Mouse (Mus musculus): ENCODE data around the gene Slc12a6. TPM values are rescaled to one million over a fixed set of nuclear protein-coding genes. Genes with fewer than 3 reads are reported as not detected.

Gene Slc12a6
- polyA plus RNA-seq, 1 experiment from 2014 or later, result 15.1 TPM

- Histone ChIP-seq H3K4me2 (peak within 1 kb of the TSS; percentile 88), H3K27me3 (replicated peaks) (no peaks in the 10 kb centered on the region), H3K9me3 (replicated peaks) (no peaks in the 10 kb centered on the region), H3K4me1 (replicated peaks) (peaks cover 9% of the 10 kb centered on the region; the same call in 1 of the 2 replicates), H3K9ac (peak within 1 kb of the TSS; percentile 75), H3K36me3 (peaks cover 21% of the 10 kb centered on the region), H3K4me3 (peak within 1 kb of the TSS; percentile 74), H3K27ac (ENCODE audit: poor library complexity, severe bottlenecking) (peak within 1 kb of the TSS; percentile 81)
- 2% methylated on average over 46 of the region's 46 CpGs for WGBS
- ATAC-seq (ENCODE audit: insufficient number of reproducible peaks, low FRiP score), result peak; percentile 77
Observed at GRCm38 (mm10) chr2:112367726-112368673, 102.4 kb downstream of the Slc12a6 start, which contains the start of gene Emc4. TSS of gene Emc4 (minus strand) at chr2:112368027.

- H3K27me3 ChIP-seq (replicated peaks), result no peaks in the 10 kb centered on the region
- peaks cover 9% of the 10 kb centered on the region; the same call in 1 of the 2 replicates for H3K4me1 ChIP-seq (replicated peaks)
- no peaks in the 10 kb centered on the region for H3K9me3 ChIP-seq (replicated peaks)
- no peak overlapping the region for H3K9ac ChIP-seq
- WGBS, result 69% methylated on average over 5 of the region's 5 CpGs
- no peak for ATAC-seq (ENCODE audit: insufficient number of reproducible peaks, low FRiP score)
- H3K4me3 ChIP-seq, result no peak overlapping the region
- H3K4me2 ChIP-seq, result no peak overlapping the region
- H3K36me3 ChIP-seq, result peaks cover 3% of the 10 kb centered on the region; the same call in 1 of the 2 replicates
- no peak overlapping the region for H3K27ac ChIP-seq (ENCODE audit: poor library complexity, severe bottlenecking)
Observed at GRCm38 (mm10) chr2:112369941-112370340, 104.3 kb downstream of the Slc12a6 start.

GRCm38 (mm10) chr2:112373141-112373540 lies 107.5 kb downstream of the Slc12a6 start:
- Histone ChIP-seq H3K36me3 (no peaks in the 10 kb centered on the region), H3K9ac (no peak overlapping the region), H3K4me2 (no peak overlapping the region), H3K27ac (ENCODE audit: poor library complexity, severe bottlenecking) (no peak overlapping the region), H3K27me3 (replicated peaks) (no peaks in the 10 kb centered on the region), H3K4me1 (replicated peaks) (no peaks in the 10 kb centered on the region), H3K9me3 (replicated peaks) (no peaks in the 10 kb centered on the region), H3K4me3 (no peak overlapping the region)
- WGBS, result 53% methylated on average over 4 of the region's 4 CpGs
- ATAC-seq (ENCODE audit: insufficient number of reproducible peaks, low FRiP score), result no peak

DNA sequence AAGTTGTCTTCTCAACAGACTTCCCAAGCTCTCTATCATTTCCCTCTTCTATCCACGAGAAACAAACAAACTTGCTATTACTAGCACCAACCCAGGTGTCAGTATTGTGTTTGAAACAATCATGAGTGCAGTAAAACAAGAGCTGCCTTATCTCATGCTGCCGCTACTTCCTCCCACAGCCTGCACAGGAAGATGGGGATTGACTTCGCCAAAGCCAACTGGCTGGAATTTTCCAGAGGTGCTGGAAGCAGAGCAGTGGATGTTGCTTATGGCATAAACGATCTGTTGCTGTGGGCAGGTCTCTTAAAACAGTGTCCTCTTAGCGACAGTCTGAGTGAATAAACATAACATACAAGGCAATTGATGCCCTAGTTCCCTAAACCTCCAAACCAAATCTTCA lies 109.0 kb downstream of the Slc12a6 start:
- no peaks in the 10 kb centered on the region for H3K27me3 ChIP-seq (replicated peaks)
- H3K4me2 ChIP-seq, result no peak overlapping the region
- H3K36me3 ChIP-seq, result no peaks in the 10 kb centered on the region
- H3K9me3 ChIP-seq (replicated peaks), result no peaks in the 10 kb centered on the region
- no peaks in the 10 kb centered on the region for H3K4me1 ChIP-seq (replicated peaks)
- no peak overlapping the region for H3K9ac ChIP-seq
- WGBS, result 32% methylated on average over 5 of the region's 5 CpGs
- H3K4me3 ChIP-seq, result no peak overlapping the region
- H3K27ac ChIP-seq (ENCODE audit: poor library complexity, severe bottlenecking), result 0 out of 2 replicates have a peak overlapping the region, but pooled peaks have one; percentile 1
- no peak for ATAC-seq (ENCODE audit: insufficient number of reproducible peaks, low FRiP score)

- Histone ChIP-seq H3K4me3 (peak within 1 kb of the TSS; percentile 85), H3K9me3 (replicated peaks) (no peaks in the 10 kb centered on the region), H3K36me3 (no peaks in the 10 kb centered on the region), H3K4me1 (replicated peaks) (peaks cover 6% of the 10 kb centered on the region), H3K9ac (peak within 1 kb of the TSS; percentile 95), H3K4me2 (peak within 1 kb of the TSS; percentile 75), H3K27ac (ENCODE audit: poor library complexity, severe bottlenecking) (peak within 1 kb of the TSS; percentile 85), H3K27me3 (replicated peaks) (no peaks in the 10 kb centered on the region)
- ATAC-seq (ENCODE audit: insufficient number of reproducible peaks, low FRiP score), result peak; percentile 99
- WGBS, result under 1% methylated on average over 70 of the region's 72 CpGs
Observed at GRCm38 (mm10) chr2:112378973-112379898, 113.6 kb downstream of the Slc12a6 start, which contains the start of gene Katnbl1. TSS of gene Katnbl1 (plus strand) at chr2:112379211.

DNA sequence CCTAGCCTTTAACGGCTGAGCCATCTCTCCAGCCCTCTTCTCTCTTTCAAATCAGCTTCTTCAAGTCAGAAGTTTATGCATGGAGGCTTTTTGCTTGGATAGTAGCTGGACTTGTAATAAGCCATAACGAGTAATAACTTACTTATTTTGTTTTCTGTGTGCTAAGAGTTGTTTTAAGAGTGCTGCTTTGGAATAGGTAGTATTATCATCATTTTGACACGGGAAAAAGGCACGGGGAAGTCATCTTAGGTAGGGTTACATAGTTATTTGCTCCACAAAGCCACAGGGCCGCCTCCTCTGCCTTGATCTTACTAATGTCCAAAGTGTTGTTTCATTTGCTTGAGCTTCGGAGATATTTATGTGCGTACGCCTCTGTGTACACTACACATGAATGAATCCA lies 114.5 kb downstream of the Slc12a6 start:
- Histone ChIP-seq H3K9ac (peak overlapping the region; percentile 95), H3K27me3 (replicated peaks) (no peaks in the 10 kb centered on the region), H3K36me3 (no peaks in the 10 kb centered on the region), H3K4me2 (peak overlapping the region; percentile 75), H3K9me3 (replicated peaks) (no peaks in the 10 kb centered on the region), H3K4me3 (peak overlapping the region; percentile 85), H3K4me1 (replicated peaks) (peaks cover 6% of the 10 kb centered on the region), H3K27ac (ENCODE audit: poor library complexity, severe bottlenecking) (no peak overlapping the region)
- 47% methylated on average over 8 of the region's 8 CpGs for WGBS
- no peak for ATAC-seq (ENCODE audit: insufficient number of reproducible peaks, low FRiP score)

GRCm38 (mm10) chr2:112381219-112381618 lies 115.6 kb downstream of the Slc12a6 start:
- no peak for ATAC-seq (ENCODE audit: insufficient number of reproducible peaks, low FRiP score)
- Histone ChIP-seq H3K4me2 (no peak overlapping the region), H3K9ac (no peak overlapping the region), H3K36me3 (no peaks in the 10 kb centered on the region), H3K27me3 (replicated peaks) (no peaks in the 10 kb centered on the region), H3K9me3 (replicated peaks) (no peaks in the 10 kb centered on the region), H3K27ac (ENCODE audit: poor library complexity, severe bottlenecking) (no peak overlapping the region), H3K4me1 (replicated peaks) (peaks cover 6% of the 10 kb centered on the region), H3K4me3 (no peak overlapping the region)
- WGBS, result 94% methylated on average over 1 of the region's 1 CpGs

DNA sequence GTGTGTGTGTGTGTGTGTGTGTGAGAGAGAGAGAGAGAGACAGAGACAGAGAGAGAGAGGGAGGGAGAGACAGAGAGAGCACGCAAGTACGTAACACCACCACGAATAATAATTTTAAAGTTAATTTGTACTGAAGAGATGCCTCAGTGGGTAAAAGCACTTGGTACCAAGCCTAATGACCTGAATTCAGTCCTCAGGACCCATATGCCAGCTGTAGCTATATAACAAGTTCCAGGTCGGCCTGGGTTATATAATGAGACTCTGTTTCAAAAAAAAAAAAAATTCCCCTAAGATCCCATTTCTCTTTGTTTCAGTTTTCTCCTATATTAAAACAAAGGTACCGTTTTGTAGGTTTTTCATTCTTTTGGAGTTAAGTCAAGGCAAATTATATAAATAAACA lies 125.2 kb downstream of the Slc12a6 start:
- no peak for ATAC-seq (ENCODE audit: insufficient number of reproducible peaks, low FRiP score)
- 91% methylated on average over 5 of the region's 5 CpGs for WGBS
- H3K4me2 ChIP-seq, result no peak overlapping the region

GRCm38 (mm10) chr2:112391346-112392000 lies 125.8 kb downstream of the Slc12a6 start:
- no peaks in the 10 kb centered on the region for H3K9me3 ChIP-seq (replicated peaks)
- 0 out of 2 replicates have a peak, but pooled peaks cover 3% of the 10 kb centered on the region for H3K36me3 ChIP-seq
- no peak overlapping the region for H3K9ac ChIP-seq
- H3K4me2 ChIP-seq, result no peak overlapping the region
- no peaks in the 10 kb centered on the region for H3K27me3 ChIP-seq (replicated peaks)
- ATAC-seq (ENCODE audit: insufficient number of reproducible peaks, low FRiP score), result no peak
- H3K27ac ChIP-seq (ENCODE audit: poor library complexity, severe bottlenecking), result no peak overlapping the region
- H3K4me1 ChIP-seq (replicated peaks), result peaks cover 15% of the 10 kb centered on the region
- H3K4me3 ChIP-seq, result no peak overlapping the region
- 84% methylated on average over 4 of the region's 4 CpGs for WGBS

More for the DNA sequence above, 125.2 kb downstream of the Slc12a6 start:
- H3K9ac ChIP-seq, result no peak overlapping the region
- no peak overlapping the region for H3K27ac ChIP-seq (ENCODE audit: poor library complexity, severe bottlenecking)
- 0 out of 2 replicates have a peak, but pooled peaks cover 3% of the 10 kb centered on the region for H3K36me3 ChIP-seq
- no peak overlapping the region for H3K4me3 ChIP-seq
- no peaks in the 10 kb centered on the region for H3K9me3 ChIP-seq (replicated peaks)
- H3K27me3 ChIP-seq (replicated peaks), result no peaks in the 10 kb centered on the region
- peaks cover 14% of the 10 kb centered on the region; the same call in 1 of the 2 replicates for H3K4me1 ChIP-seq (replicated peaks)

DNA sequence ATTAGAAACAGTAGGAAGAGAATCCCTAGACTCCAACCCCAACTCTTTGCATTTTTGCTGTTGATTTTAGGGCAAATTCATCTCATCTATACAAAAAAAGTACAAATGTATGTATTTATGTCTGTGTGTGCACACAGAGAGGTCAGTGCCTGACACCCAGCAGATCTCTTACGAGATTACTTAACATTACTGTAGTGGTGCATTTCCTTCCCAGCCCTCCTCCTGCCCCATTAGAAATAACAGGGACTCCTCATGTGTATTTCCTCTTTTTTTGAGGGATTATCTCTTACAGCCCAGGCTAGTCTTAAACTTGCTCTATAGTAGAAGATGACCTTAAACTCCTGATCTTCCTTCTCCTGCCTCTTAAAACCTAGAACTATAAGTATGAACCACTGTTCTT lies 127.1 kb downstream of the Slc12a6 start:
- Histone ChIP-seq H3K4me1 (replicated peaks) (peaks cover 19% of the 10 kb centered on the region), H3K36me3 (0 out of 2 replicates have a peak, but pooled peaks cover 3% of the 10 kb centered on the region), H3K9ac (no peak overlapping the region), H3K27me3 (replicated peaks) (no peaks in the 10 kb centered on the region), H3K27ac (ENCODE audit: poor library complexity, severe bottlenecking) (no peak overlapping the region), H3K4me3 (no peak overlapping the region), H3K4me2 (no peak overlapping the region), H3K9me3 (replicated peaks) (no peaks in the 10 kb centered on the region)
- WGBS, result 97% methylated on average over 1 of the region's 1 CpGs
- no peak for ATAC-seq (ENCODE audit: insufficient number of reproducible peaks, low FRiP score)

Measured in heart, embryonic 12.5 days (tissue).